Mouse (Mus musculus): ENCODE measurements around the gene Ylpm1.

Ylpm1 gene

GRCm38 (mm10) chr12:85108643-85109042 is 112.5 kb downstream of the Ylpm1 start:
- H3K27me3 ChIP-seq (ENCODE audit: insufficient read depth, low read length) = peaks cover 22% of the 10 kb centered on the region
- no peaks in the 10 kb centered on the region for H3K9me3 ChIP-seq (ENCODE audit: low read length)
- peaks cover 8% of the 10 kb centered on the region for H3K36me3 ChIP-seq (ENCODE audit: insufficient read depth, low read length)
- peaks cover 59% of the 10 kb centered on the region for H3K4me1 ChIP-seq (replicated peaks; ENCODE audit: low read depth, low read length)
- TF ChIP-seq NANOG (IDR thresholded peaks at IDR 0.05; ENCODE audit: borderline replicate concordance, low read length) (no peak), CTCF (conservative IDR thresholded peaks at IDR 0.05; ENCODE audit: low read length) (no peak), POU5F1 (IDR thresholded peaks at IDR 0.05; ENCODE audit: borderline replicate concordance, low read length) (no peak)
- no peak overlapping the region for H3K4me3 ChIP-seq (replicated peaks; ENCODE audit: low read length)

- Histone ChIP-seq H3K4me3 (replicated peaks; ENCODE audit: low read length) (no peak overlapping the region), H3K9me3 (ENCODE audit: low read length) (no peaks in the 10 kb centered on the region), H3K36me3 (ENCODE audit: insufficient read depth, low read length) (peaks cover 8% of the 10 kb centered on the region), H3K4me1 (replicated peaks; ENCODE audit: low read depth, low read length) (peaks cover 57% of the 10 kb centered on the region), H3K27me3 (ENCODE audit: insufficient read depth, low read length) (peaks cover 22% of the 10 kb centered on the region)
- TF ChIP-seq NANOG (IDR thresholded peaks at IDR 0.05; ENCODE audit: borderline replicate concordance, low read length) (no peak), CTCF (conservative IDR thresholded peaks at IDR 0.05; ENCODE audit: low read length) (no peak), POU5F1 (IDR thresholded peaks at IDR 0.05; ENCODE audit: borderline replicate concordance, low read length) (no peak)
Observed at GRCm38 (mm10) chr12:85109426-85109825, 113.3 kb downstream of the Ylpm1 start.

- TF ChIP-seq NANOG (IDR thresholded peaks at IDR 0.05; ENCODE audit: borderline replicate concordance, low read length) (no peak), CTCF (conservative IDR thresholded peaks at IDR 0.05; ENCODE audit: low read length) (no peak), POU5F1 (IDR thresholded peaks at IDR 0.05; ENCODE audit: borderline replicate concordance, low read length) (no peak)
- peak overlapping the region; percentile 99 for H3K4me3 ChIP-seq (replicated peaks; ENCODE audit: low read length)
- no peaks in the 10 kb centered on the region for H3K9me3 ChIP-seq (ENCODE audit: low read length)
- peaks cover 16% of the 10 kb centered on the region for H3K36me3 ChIP-seq (ENCODE audit: insufficient read depth, low read length)
- peaks cover 18% of the 10 kb centered on the region for H3K27me3 ChIP-seq (ENCODE audit: insufficient read depth, low read length)
- peaks cover 49% of the 10 kb centered on the region for H3K4me1 ChIP-seq (replicated peaks; ENCODE audit: low read depth, low read length)
Observed at GRCm38 (mm10) chr12:85110011-85110697, 114.0 kb downstream of the Ylpm1 start.

GRCm38 (mm10) chr12:85110698-85111592 is 114.8 kb downstream of the Ylpm1 start, which contains the start of the genes Prox2 and Dlst:
Prox2 (minus strand) TSS chr12:85110759.
Dlst (plus strand) TSS chr12:85110833.
- no peaks in the 10 kb centered on the region for H3K9me3 ChIP-seq (ENCODE audit: low read length)
- H3K4me1 ChIP-seq (replicated peaks; ENCODE audit: low read depth, low read length) = peaks cover 47% of the 10 kb centered on the region
- TF ChIP-seq NANOG (IDR thresholded peaks at IDR 0.05; ENCODE audit: borderline replicate concordance, low read length) (no peak), CTCF (conservative IDR thresholded peaks at IDR 0.05; ENCODE audit: low read length) (no peak), POU5F1 (IDR thresholded peaks at IDR 0.05; ENCODE audit: borderline replicate concordance, low read length) (no peak)
- H3K27me3 ChIP-seq (ENCODE audit: insufficient read depth, low read length) = peaks cover 15% of the 10 kb centered on the region
- H3K36me3 ChIP-seq (ENCODE audit: insufficient read depth, low read length) = peaks cover 23% of the 10 kb centered on the region
- peak within 1 kb of the TSS; percentile 99 for H3K4me3 ChIP-seq (replicated peaks; ENCODE audit: low read length)

GRCm38 (mm10) chr12:85112550-85113251 is 116.6 kb downstream of the Ylpm1 start:
- H3K4me3 ChIP-seq (replicated peaks; ENCODE audit: low read length) = no peak overlapping the region
- H3K27me3 ChIP-seq (ENCODE audit: insufficient read depth, low read length) = peaks cover 7% of the 10 kb centered on the region; the same call in 1 of the 2 replicates
- H3K9me3 ChIP-seq (ENCODE audit: low read length) = no peaks in the 10 kb centered on the region
- TF ChIP-seq NANOG (IDR thresholded peaks at IDR 0.05; ENCODE audit: borderline replicate concordance, low read length) = no peak
- TF ChIP-seq CTCF (conservative IDR thresholded peaks at IDR 0.05; ENCODE audit: low read length) = no peak
- TF ChIP-seq POU5F1 (IDR thresholded peaks at IDR 0.05; ENCODE audit: borderline replicate concordance, low read length) = no peak
- H3K4me1 ChIP-seq (replicated peaks; ENCODE audit: low read depth, low read length) = peaks cover 39% of the 10 kb centered on the region
- peaks cover 33% of the 10 kb centered on the region for H3K36me3 ChIP-seq (ENCODE audit: insufficient read depth, low read length)

- TF ChIP-seq NANOG (IDR thresholded peaks at IDR 0.05; ENCODE audit: borderline replicate concordance, low read length) = no peak
- no peak for TF ChIP-seq CTCF (conservative IDR thresholded peaks at IDR 0.05; ENCODE audit: low read length)
- no peak for TF ChIP-seq POU5F1 (IDR thresholded peaks at IDR 0.05; ENCODE audit: borderline replicate concordance, low read length)
- Histone ChIP-seq H3K27me3 (ENCODE audit: insufficient read depth, low read length) (peaks cover 5% of the 10 kb centered on the region; the same call in 1 of the 2 replicates), H3K4me1 (replicated peaks; ENCODE audit: low read depth, low read length) (peaks cover 39% of the 10 kb centered on the region), H3K9me3 (ENCODE audit: low read length) (no peaks in the 10 kb centered on the region), H3K36me3 (ENCODE audit: insufficient read depth, low read length) (peaks cover 39% of the 10 kb centered on the region), H3K4me3 (replicated peaks; ENCODE audit: low read length) (no peak overlapping the region)
Observed at GRCm38 (mm10) chr12:85113337-85113736, 117.2 kb downstream of the Ylpm1 start.

- H3K27me3 ChIP-seq (ENCODE audit: insufficient read depth, low read length) = peaks cover 2% of the 10 kb centered on the region; the same call in 1 of the 2 replicates
- H3K4me3 ChIP-seq (replicated peaks; ENCODE audit: low read length) = no peak overlapping the region
- TF ChIP-seq NANOG (IDR thresholded peaks at IDR 0.05; ENCODE audit: borderline replicate concordance, low read length) = no peak
- no peak for TF ChIP-seq POU5F1 (IDR thresholded peaks at IDR 0.05; ENCODE audit: borderline replicate concordance, low read length)
- TF ChIP-seq CTCF (conservative IDR thresholded peaks at IDR 0.05; ENCODE audit: low read length) = no peak
- H3K4me1 ChIP-seq (replicated peaks; ENCODE audit: low read depth, low read length) = peaks cover 39% of the 10 kb centered on the region
- peaks cover 45% of the 10 kb centered on the region for H3K36me3 ChIP-seq (ENCODE audit: insufficient read depth, low read length)
- no peaks in the 10 kb centered on the region for H3K9me3 ChIP-seq (ENCODE audit: low read length)
Observed at GRCm38 (mm10) chr12:85113917-85114316, 117.8 kb downstream of the Ylpm1 start.

- Histone ChIP-seq H3K36me3 (ENCODE audit: insufficient read depth, low read length) (peaks cover 63% of the 10 kb centered on the region), H3K4me1 (replicated peaks; ENCODE audit: low read depth, low read length) (peaks cover 24% of the 10 kb centered on the region), H3K27me3 (ENCODE audit: insufficient read depth, low read length) (no peaks in the 10 kb centered on the region), H3K9me3 (ENCODE audit: low read length) (no peaks in the 10 kb centered on the region), H3K4me3 (replicated peaks; ENCODE audit: low read length) (no peak overlapping the region)
- no peak for TF ChIP-seq POU5F1 (IDR thresholded peaks at IDR 0.05; ENCODE audit: borderline replicate concordance, low read length)
- TF ChIP-seq NANOG (IDR thresholded peaks at IDR 0.05; ENCODE audit: borderline replicate concordance, low read length) = no peak
- no peak for TF ChIP-seq CTCF (conservative IDR thresholded peaks at IDR 0.05; ENCODE audit: low read length)
Observed at GRCm38 (mm10) chr12:85115678-85116077, 119.6 kb downstream of the Ylpm1 start.

Measured in E14TG2a.4 (cell line).